Mouse (Mus musculus) skeletal muscle tissue, postnatal 0 days (tissue): ENCODE measurements around the gene Tmem253. TPM values are rescaled to one million over a fixed set of nuclear protein-coding genes. Genes with fewer than 3 reads are reported as not detected.

ENCODE experiments used
- polyA plus RNA-seq: library from polyadenylated mRNA; unstranded; fragments of >200 nt; fragmentation: Nextera tagmentation; extraction: Ambion mirVana; gene quantifications from 2 replicates; pipeline ENCODE4 v1.2.1, GENCODE M21; 2015

The Tmem253 gene
- polyA plus RNA-seq, result 0.61 TPM in 1 of 2 replicates, not detected in the other

DNA sequence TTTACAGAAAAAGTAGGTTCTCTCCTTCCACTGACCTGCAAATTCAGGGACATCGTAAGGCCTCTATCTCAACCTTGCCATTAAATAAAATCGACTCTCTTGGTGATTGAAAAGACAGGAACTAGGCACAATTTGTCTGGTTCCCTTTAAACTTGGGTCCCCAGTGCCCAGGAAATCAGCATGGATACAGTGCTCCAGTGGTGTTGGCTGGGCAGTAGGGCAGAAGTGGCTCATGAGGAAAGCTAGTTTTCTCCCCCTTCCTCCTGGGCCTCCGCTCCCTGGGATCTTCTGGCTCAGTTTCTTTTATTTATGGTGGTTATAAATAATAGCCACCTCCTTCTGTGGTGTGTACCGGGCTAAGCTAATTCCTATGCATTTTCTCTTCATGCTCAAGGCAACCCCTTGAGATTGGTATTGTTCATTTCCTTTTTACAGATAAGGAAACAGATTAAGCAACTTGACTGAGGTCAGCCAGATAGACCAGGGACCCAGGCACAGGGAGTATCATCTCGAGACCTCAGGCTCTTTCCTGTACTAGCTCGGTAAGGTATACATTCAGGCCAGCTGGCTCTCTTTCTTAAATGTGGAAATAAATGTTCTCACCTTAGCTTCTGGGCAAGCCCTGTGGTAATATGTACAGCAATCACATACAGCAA is at the start of gene Tmem253:
Tmem253 (plus strand) TSS at position 214 of the 656 bp plus-strand sequence.

DNA sequence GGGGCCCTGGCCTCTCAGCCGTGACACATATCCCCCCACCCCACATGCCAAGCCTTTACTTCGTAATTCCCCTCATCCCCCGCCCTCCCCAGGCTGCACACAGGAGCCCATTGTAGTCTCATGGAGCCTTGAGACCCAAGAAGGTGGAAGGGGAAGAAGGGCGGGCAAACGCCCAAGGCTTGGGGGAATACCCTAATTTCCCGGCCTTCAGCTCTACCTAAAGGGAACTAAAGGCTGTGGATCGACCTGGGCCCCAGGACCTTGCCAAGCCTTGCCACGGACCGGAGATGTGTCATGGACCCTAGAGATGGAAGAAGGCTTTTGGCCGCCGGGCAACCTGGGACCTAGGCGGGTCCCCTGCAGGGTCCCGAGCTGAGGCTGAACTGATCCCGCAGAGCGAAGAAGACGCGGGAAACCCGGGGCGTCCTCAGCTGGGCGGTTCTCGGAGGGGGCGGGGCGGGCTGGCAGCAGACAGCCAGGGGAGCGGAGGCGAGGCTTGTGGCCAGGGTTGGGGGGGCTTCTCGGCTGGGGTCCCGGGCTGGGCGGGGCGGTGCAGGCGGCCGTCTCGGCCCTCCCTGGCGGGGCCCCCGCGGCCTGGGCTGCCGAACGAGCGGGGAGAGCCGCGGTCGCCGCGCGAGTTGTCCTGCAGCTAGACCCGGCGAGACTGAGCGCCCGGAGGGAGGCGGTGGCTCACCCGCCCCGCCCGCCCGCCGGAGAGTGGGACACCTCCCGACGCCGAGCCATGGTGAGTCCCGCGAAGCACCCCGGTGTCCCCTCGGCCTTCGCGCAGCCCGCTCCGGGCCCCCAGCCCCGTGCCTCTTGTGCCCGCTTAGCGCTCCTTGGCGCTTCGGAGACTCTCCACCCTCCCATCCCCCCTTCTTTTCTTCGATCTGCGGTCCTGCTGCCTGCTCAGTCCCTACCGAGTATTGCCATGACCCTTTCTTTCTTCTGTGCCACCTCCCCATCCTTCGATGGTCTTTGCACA is 30.9 kb upstream of the Tmem253 start, which contains the start of gene Arhgef40:
Arhgef40 (plus strand) TSS at position 473 of the 985 bp plus-strand sequence.

DNA sequence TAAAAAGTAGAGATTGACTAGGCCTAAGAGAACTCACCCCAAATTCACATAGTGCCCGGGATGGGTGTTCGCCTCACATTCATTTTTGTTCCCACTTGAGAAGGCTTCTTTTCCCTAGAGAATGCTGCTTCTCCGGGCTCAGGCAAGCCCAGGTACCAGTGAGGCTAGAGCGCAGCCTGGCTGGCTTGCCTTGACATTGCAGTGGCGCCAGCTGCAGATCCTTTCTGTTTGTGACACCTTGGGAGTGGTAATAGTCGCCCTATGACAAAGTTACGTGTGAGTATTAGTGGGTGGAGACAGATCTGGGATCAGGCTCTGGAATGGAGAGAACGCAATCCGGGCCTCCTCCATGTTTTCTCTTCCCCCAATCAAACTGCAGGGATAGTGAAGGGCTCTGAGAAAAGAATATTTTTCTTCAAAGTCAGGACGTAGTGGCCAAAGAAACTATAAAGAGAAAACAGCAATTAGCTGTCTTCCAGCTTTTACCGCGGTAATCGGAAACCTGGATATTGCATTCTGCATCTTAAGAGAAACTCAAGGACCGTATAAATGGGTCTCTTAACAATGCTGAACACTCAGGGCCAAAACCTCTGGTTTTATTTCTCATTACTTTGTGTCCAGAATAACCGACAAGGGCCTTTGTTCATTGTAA is 5.2 kb downstream of the Tmem253 start, which contains the start of gene Zfp219:
Zfp219 (minus strand) TSS at position 248 of the 652 bp plus-strand sequence.

DNA sequence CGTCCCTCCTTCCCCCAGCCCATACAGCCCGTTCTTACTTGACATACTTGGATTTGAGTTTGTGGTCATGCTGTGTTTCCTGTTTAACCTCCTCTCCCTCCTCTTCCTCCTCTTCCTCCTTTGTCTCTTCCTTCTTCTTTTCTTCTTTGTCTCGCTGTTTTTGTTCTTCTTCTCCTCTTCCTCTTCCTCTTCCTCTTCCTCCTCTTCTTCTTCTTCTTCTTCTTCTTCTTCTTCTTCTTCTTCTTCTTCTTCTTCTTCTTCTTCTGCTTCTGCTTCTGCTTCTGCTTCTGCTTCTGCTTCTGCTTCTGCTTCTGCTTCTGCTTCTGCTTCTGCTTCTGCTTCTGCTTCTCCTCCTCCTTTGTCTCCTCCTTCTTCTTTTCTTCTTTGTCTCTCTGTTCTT is 26.9 kb downstream of the Tmem253 start, which contains the start of gene Olfr221:
Olfr221 (minus strand) TSS at position 101 of the 400 bp plus-strand sequence.

Other genes starting within 250 kb of the Tmem253 start
- not detected in 2 replicates for gene Ang4, start 242.1 kb upstream of the Tmem253 start, polyA plus RNA-seq
- gene AY358078, start 215.6 kb upstream of the Tmem253 start, polyA plus RNA-seq, result not detected in 2 replicates
- gene Ear6, start 162.0 kb upstream of the Tmem253 start, polyA plus RNA-seq, result not detected in 2 replicates
- 17.5 and 17.6 TPM in 2 replicates for gene Mettl17, start 130.8 kb upstream of the Tmem253 start, polyA plus RNA-seq
- gene Slc39a2, start 122.8 kb upstream of the Tmem253 start, polyA plus RNA-seq, result 0.08 and 0.66 TPM in 2 replicates
- gene Ndrg2, start 101.5 kb upstream of the Tmem253 start, polyA plus RNA-seq, result 458 and 572 TPM in 2 replicates
- gene Tppp2, start 97.2 kb upstream of the Tmem253 start, polyA plus RNA-seq, result not detected in 2 replicates
- not detected in 2 replicates for gene Rnase13, start 92.9 kb upstream of the Tmem253 start, polyA plus RNA-seq
- 52.4 and 58.5 TPM in 2 replicates for gene Arhgef40, start 30.9 kb upstream of the Tmem253 start, polyA plus RNA-seq
- gene Zfp219, start 5.1 kb downstream of the Tmem253 start, polyA plus RNA-seq, result 7.3 and 9.4 TPM in 2 replicates
- gene Olfr221, start 26.8 kb downstream of the Tmem253 start, polyA plus RNA-seq, result not detected in 2 replicates
- gene Hnrnpc, start 88.4 kb downstream of the Tmem253 start, polyA plus RNA-seq, result 132 and 150 TPM in 2 replicates
- 18.3 and 19.3 TPM in 2 replicates for gene Rpgrip1, start 95.0 kb downstream of the Tmem253 start, polyA plus RNA-seq
- 14.6 and 15.2 TPM in 2 replicates for gene Supt16, start 181.8 kb downstream of the Tmem253 start, polyA plus RNA-seq
- 10.4 and 11.7 TPM in 2 replicates for gene Chd8, start 242.1 kb downstream of the Tmem253 start, polyA plus RNA-seq